ENCODE assay signal across 8 mouse cellular contexts in the genomic region with DNA sequence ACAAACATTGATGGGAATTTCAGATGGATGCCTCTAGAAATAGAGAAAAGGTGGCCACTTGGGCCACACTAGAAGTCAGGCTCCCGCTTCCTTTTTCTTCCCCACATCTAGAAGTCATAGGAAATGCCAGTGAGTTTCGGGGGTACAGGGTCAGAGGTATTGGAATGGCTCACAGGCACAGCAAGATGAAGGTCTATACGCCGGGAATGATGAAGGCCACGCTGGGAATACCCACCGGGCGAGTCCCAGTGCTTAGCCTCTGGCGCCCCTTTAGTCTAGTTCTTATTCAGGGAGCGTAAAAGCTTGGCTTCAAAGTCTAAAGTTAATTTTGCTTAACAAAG. TPM values are rescaled to one million over a fixed set of nuclear protein-coding genes. Genes with fewer than 3 reads are reported as not detected.
A peak's percentile ranks its signal among the peaks of the same experiment; 100 is the strongest.
DNase-seq lines count a peak whose midpoint lies in the region; ATAC-seq lines count a peak whose summit lies in the region.

No protein-coding gene starts in this region.

- ATAC-seq in kidney, embryonic 14.5 days (ENCODE audit: low FRiP score, low TSS enrichment), result peak; percentile 33
- ATAC-seq in intestine, embryonic 14.5 days (replicated peaks; ENCODE audit: low FRiP score, low TSS enrichment, low read depth), result peak; percentile 40
- peak; percentile 55 for ATAC-seq in midbrain, embryonic 16.5 days

- H3K9me3 ChIP-seq in kidney, embryonic 14.5 days (ENCODE audit: control insufficient read depth, low read length), result no peaks in the 10 kb centered on the region
- no peaks in the 10 kb centered on the region for H3K9me3 ChIP-seq in embryonic facial prominence, embryonic 10.5 days
- no peaks in the 10 kb centered on the region for H3K9me3 ChIP-seq in intestine, embryonic 14.5 days (ENCODE audit: control insufficient read depth, low read length)
- no peaks in the 10 kb centered on the region for H3K9me3 ChIP-seq in midbrain, embryonic 16.5 days (replicated peaks; ENCODE audit: control insufficient read depth, low read length, poor library complexity, severe bottlenecking)

- peak overlapping the region; percentile 61 for H3K4me2 ChIP-seq in kidney, embryonic 14.5 days (replicated peaks; ENCODE audit: low read depth, low read length)
- peak overlapping the region; percentile 86 for H3K4me2 ChIP-seq in intestine, embryonic 14.5 days (ENCODE audit: low read length)
- peak overlapping the region; percentile 64 for H3K4me2 ChIP-seq in midbrain, embryonic 16.5 days (ENCODE audit: low read length)

- peak overlapping the region; percentile 53 for H3K4me3 ChIP-seq in kidney, embryonic 14.5 days (ENCODE audit: low read length)
- H3K4me3 ChIP-seq in embryonic facial prominence, embryonic 10.5 days, result peak overlapping the region; percentile 80
- H3K4me3 ChIP-seq in intestine, embryonic 14.5 days (ENCODE audit: low read depth, low read length), result peak overlapping the region; percentile 63
- peak overlapping the region; percentile 53 for H3K4me3 ChIP-seq in midbrain, embryonic 16.5 days (ENCODE audit: low read depth, low read length)

- H3K36me3 ChIP-seq in kidney, embryonic 14.5 days (ENCODE audit: control insufficient read depth, insufficient read depth, low read length), result peaks cover 2% of the 10 kb centered on the region; the same call in 1 of the 2 replicates
- peaks cover 17% of the 10 kb centered on the region for H3K36me3 ChIP-seq in embryonic facial prominence, embryonic 10.5 days (replicated peaks)
- peaks cover 14% of the 10 kb centered on the region; the same call in 1 of the 2 replicates for H3K36me3 ChIP-seq in intestine, embryonic 14.5 days (ENCODE audit: control insufficient read depth, insufficient read depth, low read length)
- H3K36me3 ChIP-seq in midbrain, embryonic 16.5 days (ENCODE audit: control insufficient read depth, insufficient read depth, low read length), result no peaks in the 10 kb centered on the region

- no peaks in the 10 kb centered on the region for H3K27me3 ChIP-seq in kidney, embryonic 14.5 days (ENCODE audit: control insufficient read depth, insufficient read depth, low read length)
- no peaks in the 10 kb centered on the region for H3K27me3 ChIP-seq in embryonic facial prominence, embryonic 10.5 days (replicated peaks; ENCODE audit: low read depth, poor library complexity, severe bottlenecking)
- H3K27me3 ChIP-seq in intestine, embryonic 14.5 days (replicated peaks; ENCODE audit: control insufficient read depth, insufficient read depth, low read length), result no peaks in the 10 kb centered on the region
- H3K27me3 ChIP-seq in midbrain, embryonic 16.5 days (ENCODE audit: control insufficient read depth, insufficient read depth, low read depth, low read length), result no peaks in the 10 kb centered on the region

- under 1% methylated on average over 9 of the region's 9 CpGs for WGBS in kidney, embryonic 14.5 days
- under 1% methylated on average over 9 of the region's 9 CpGs for WGBS in embryonic facial prominence, embryonic 10.5 days
- WGBS in intestine, embryonic 14.5 days, result under 1% methylated on average over 9 of the region's 9 CpGs
- under 1% methylated on average over 9 of the region's 9 CpGs for WGBS in midbrain, embryonic 16.5 days

- DNase-seq in kidney, adult 18-20 months, result no peak
- no peak for DNase-seq in embryonic facial prominence, embryonic 10.5 days (ENCODE audit: low spot score)
- no peak for DNase-seq in intestine, embryonic 14.5 days (ENCODE audit: low spot score)
- DNase-seq in cerebellum, adult 9-10 months, result no peak
- DNase-seq in right cerebral cortex, postnatal 25 days, result no peak
- no peak for DNase-seq in spleen, adult 18-20 months

- peaks cover 13% of the 10 kb centered on the region for H3K4me1 ChIP-seq in kidney, embryonic 14.5 days (ENCODE audit: control insufficient read depth, insufficient read depth, low read length)
- peaks cover 20% of the 10 kb centered on the region for H3K4me1 ChIP-seq in embryonic facial prominence, embryonic 10.5 days
- peaks cover 16% of the 10 kb centered on the region for H3K4me1 ChIP-seq in intestine, embryonic 14.5 days (replicated peaks; ENCODE audit: control insufficient read depth, insufficient read depth, low read length)
- peaks cover 13% of the 10 kb centered on the region for H3K4me1 ChIP-seq in midbrain, embryonic 16.5 days (ENCODE audit: control insufficient read depth, insufficient read depth, low read length)

- H3K27ac ChIP-seq in kidney, embryonic 14.5 days (ENCODE audit: low read depth, low read length), result peak overlapping the region; percentile 96
- H3K27ac ChIP-seq in embryonic facial prominence, embryonic 10.5 days (replicated peaks), result peak overlapping the region; percentile 97
- peak overlapping the region; percentile 85 for H3K27ac ChIP-seq in intestine, embryonic 14.5 days (ENCODE audit: low read depth)
- H3K27ac ChIP-seq in midbrain, embryonic 16.5 days (ENCODE audit: low read length), result peak overlapping the region; percentile 93

- H3K9ac ChIP-seq in kidney, embryonic 14.5 days (ENCODE audit: low read depth, low read length), result peak overlapping the region; percentile 77
- H3K9ac ChIP-seq in intestine, embryonic 14.5 days (ENCODE audit: low read length), result peak overlapping the region; percentile 91
- H3K9ac ChIP-seq in midbrain, embryonic 16.5 days (ENCODE audit: low read depth, low read length), result peak overlapping the region; percentile 68

RNA-seq across cellular contexts. Expression of a gene that starts 0.4 kb away (rescaled TPM):
- 32.6 and 44.0 TPM in 2 replicates for polyA plus RNA-seq in kidney, embryonic 14.5 days (2014; fragmentation: Nextera tagmentation; extraction: Ambion mirVana)
- polyA plus RNA-seq in embryonic facial prominence, embryonic 10.5 days (2016; fragmentation: Nextera tagmentation; extraction: Ambion mirVana), result 42.9 and 43.3 TPM in 2 replicates
- 32.7 and 35.0 TPM in 2 replicates for polyA plus RNA-seq in intestine, embryonic 14.5 days (2014; fragmentation: Nextera tagmentation; extraction: Ambion mirVana)
- polyA plus RNA-seq in midbrain, embryonic 16.5 days (2015; fragmentation: Nextera tagmentation; extraction: Ambion mirVana), result 20.8 and 22.3 TPM in 2 replicates

RNA-seq across cellular contexts. Expression of a gene that starts 4.2 kb away (rescaled TPM):
- polyA plus RNA-seq in kidney, embryonic 14.5 days (2014; fragmentation: Nextera tagmentation; extraction: Ambion mirVana), result 0.24 and 0.29 TPM in 2 replicates
- 0.13 TPM in 1 of 2 replicates, not detected in the other for polyA plus RNA-seq in embryonic facial prominence, embryonic 10.5 days (2016; fragmentation: Nextera tagmentation; extraction: Ambion mirVana)
- polyA plus RNA-seq in intestine, embryonic 14.5 days (2014; fragmentation: Nextera tagmentation; extraction: Ambion mirVana), result 0.77 TPM in 2 replicates
- 0.14 and 0.15 TPM in 2 replicates for polyA plus RNA-seq in midbrain, embryonic 16.5 days (2015; fragmentation: Nextera tagmentation; extraction: Ambion mirVana)

RNA-seq across cellular contexts. Expression of a gene that starts 19.5 kb away (rescaled TPM):
- polyA plus RNA-seq in kidney, embryonic 14.5 days (2014; fragmentation: Nextera tagmentation; extraction: Ambion mirVana), result 347 and 389 TPM in 2 replicates
- polyA plus RNA-seq in embryonic facial prominence, embryonic 10.5 days (2016; fragmentation: Nextera tagmentation; extraction: Ambion mirVana), result 273 and 305 TPM in 2 replicates
- 308 and 317 TPM in 2 replicates for polyA plus RNA-seq in intestine, embryonic 14.5 days (2014; fragmentation: Nextera tagmentation; extraction: Ambion mirVana)
- 185 and 191 TPM in 2 replicates for polyA plus RNA-seq in midbrain, embryonic 16.5 days (2015; fragmentation: Nextera tagmentation; extraction: Ambion mirVana)

RNA-seq across cellular contexts. Expression of a gene that starts 32.4 kb away (rescaled TPM):
- 8.4 and 11.8 TPM in 2 replicates for polyA plus RNA-seq in kidney, embryonic 14.5 days (2014; fragmentation: Nextera tagmentation; extraction: Ambion mirVana)
- polyA plus RNA-seq in embryonic facial prominence, embryonic 10.5 days (2016; fragmentation: Nextera tagmentation; extraction: Ambion mirVana), result 14.3 and 15.3 TPM in 2 replicates
- 12.0 and 12.8 TPM in 2 replicates for polyA plus RNA-seq in intestine, embryonic 14.5 days (2014; fragmentation: Nextera tagmentation; extraction: Ambion mirVana)
- 20.4 and 20.9 TPM in 2 replicates for polyA plus RNA-seq in midbrain, embryonic 16.5 days (2015; fragmentation: Nextera tagmentation; extraction: Ambion mirVana)

RNA-seq across cellular contexts. Expression of a gene that starts 34.3 kb away (rescaled TPM):
- not detected in 2 replicates for polyA plus RNA-seq in kidney, embryonic 14.5 days (2014; fragmentation: Nextera tagmentation; extraction: Ambion mirVana)
- 0.11 TPM in 1 of 2 replicates, not detected in the other for polyA plus RNA-seq in embryonic facial prominence, embryonic 10.5 days (2016; fragmentation: Nextera tagmentation; extraction: Ambion mirVana)
- polyA plus RNA-seq in intestine, embryonic 14.5 days (2014; fragmentation: Nextera tagmentation; extraction: Ambion mirVana), result 0.15 TPM in 1 of 2 replicates, not detected in the other
- polyA plus RNA-seq in midbrain, embryonic 16.5 days (2015; fragmentation: Nextera tagmentation; extraction: Ambion mirVana), result not detected in 2 replicates
